13 mouse cellular contexts compared by ENCODE assay signal in genomic region chr10:58231088-58231487, GRCm38 (mm10). TPM values are rescaled to one million over a fixed set of nuclear protein-coding genes. Genes with fewer than 3 reads are reported as not detected.
DNase-seq lines count a peak whose midpoint lies in the region; ATAC-seq and TF ChIP-seq lines count a peak whose summit lies in the region.
"Not testable (repeated sequence)": the region's sequence is repeated elsewhere in the genome, so short reads cannot be mapped to it uniquely, and the experiment has no call there.
"Had no signal": no experiment of that assay in that cellular context is flagged by ENCODE, and none has a peak within 500 bp of the region (broad histone marks: within the 10 kb centered on the region; RNA-seq: fewer than 3 reads in every experiment).

No protein-coding gene starts in this region.

- H3K27ac ChIP-seq in embryonic facial prominence, embryonic 11.5 days (replicated peaks; ENCODE audit: low read depth, low read length); kidney, postnatal 0 days; midbrain, postnatal 0 days (ENCODE audit: low read depth, low read length); stomach, embryonic 15.5 days: not testable (repeated sequence)

- H3K4me3 ChIP-seq in embryonic facial prominence, embryonic 11.5 days (ENCODE audit: low read depth, low read length); kidney, postnatal 0 days (replicated peaks; ENCODE audit: low read depth, low read length); lung, adult 2 months (replicated peaks; ENCODE audit: extremely low read depth, low read depth, low read length); midbrain, postnatal 0 days (ENCODE audit: low read depth, low read length); stomach, embryonic 15.5 days (replicated peaks): not testable (repeated sequence)

- not testable (repeated sequence) for H3K9ac ChIP-seq in embryonic facial prominence, embryonic 11.5 days (replicated peaks; ENCODE audit: low read length); kidney, postnatal 0 days (ENCODE audit: low read depth, low read length); midbrain, postnatal 0 days (replicated peaks; ENCODE audit: low read length, poor library complexity, severe bottlenecking); stomach, embryonic 15.5 days

- not testable (repeated sequence) for TF ChIP-seq CTCF in kidney, postnatal 0 days (IDR thresholded peaks at IDR 0.05; ENCODE audit: low read depth); lung, adult 2 months (IDR thresholded peaks at IDR 0.05; ENCODE audit: insufficient read depth, low read length); midbrain, postnatal 0 days (IDR thresholded peaks at IDR 0.05)

- H3K4me1 ChIP-seq in embryonic facial prominence, embryonic 11.5 days (ENCODE audit: control insufficient read depth, insufficient read depth, low read length); kidney, postnatal 0 days (replicated peaks; ENCODE audit: insufficient read depth, low read length); lung, adult 2 months (ENCODE audit: control insufficient read depth, insufficient read depth, low read length); midbrain, postnatal 0 days (ENCODE audit: insufficient read depth, low read length); stomach, embryonic 15.5 days: not testable (repeated sequence)

- peak; percentile 27 for DNase-seq in CD4-positive helper T cell, adult 2 months (ENCODE audit: low read depth, low spot score)
- DNase-seq in embryonic facial prominence, embryonic 11.5 days (ENCODE audit: low spot score); kidney, postnatal 0 days (ENCODE audit: low spot score); midbrain, postnatal 0 days (ENCODE audit: low spot score): not testable (repeated sequence)
- peak; percentile 54 for DNase-seq in gastrocnemius, postnatal 10 days
- peak; percentile 60 for DNase-seq in heart, postnatal 4 days
- peak; percentile 32 for DNase-seq in lung, adult 2 months

- not testable (repeated sequence) for H3K27me3 ChIP-seq in embryonic facial prominence, embryonic 11.5 days (ENCODE audit: control insufficient read depth, insufficient read depth, low read length); kidney, postnatal 0 days (ENCODE audit: insufficient read depth, low read length); midbrain, postnatal 0 days (ENCODE audit: insufficient read depth, low read length); stomach, embryonic 15.5 days (replicated peaks)

- not testable (repeated sequence) for H3K4me2 ChIP-seq in embryonic facial prominence, embryonic 11.5 days (ENCODE audit: low read depth, low read length); kidney, postnatal 0 days (ENCODE audit: low read length); midbrain, postnatal 0 days (ENCODE audit: low read depth, low read length, poor library complexity, severe bottlenecking); stomach, embryonic 15.5 days

- WGBS in embryonic facial prominence, embryonic 11.5 days: 86% methylated on average over 4 of the region's 7 CpGs
- WGBS in kidney, postnatal 0 days: 89% methylated on average over 4 of the region's 7 CpGs
- 82% methylated on average over 5 of the region's 7 CpGs for WGBS in lung, adult 2 months
- WGBS in midbrain, postnatal 0 days: 81% methylated on average over 5 of the region's 7 CpGs
- 84% methylated on average over 5 of the region's 7 CpGs for WGBS in stomach, embryonic 15.5 days

- peaks cover 12% of the 10 kb centered on the region for H3K9me3 ChIP-seq in embryonic facial prominence, embryonic 11.5 days (replicated peaks; ENCODE audit: control insufficient read depth, low read length)
- H3K9me3 ChIP-seq in kidney, postnatal 0 days (replicated peaks; ENCODE audit: low read length); stomach, embryonic 15.5 days: not testable (repeated sequence)
- peaks cover 19% of the 10 kb centered on the region for H3K9me3 ChIP-seq in midbrain, postnatal 0 days (ENCODE audit: low read length)

- H3K36me3 ChIP-seq in embryonic facial prominence, embryonic 11.5 days (replicated peaks; ENCODE audit: control insufficient read depth, insufficient read depth, low read depth, low read length); kidney, postnatal 0 days (ENCODE audit: insufficient read depth, low read length); midbrain, postnatal 0 days (ENCODE audit: insufficient read depth, low read length); stomach, embryonic 15.5 days: not testable (repeated sequence)

- ATAC-seq in embryonic facial prominence, embryonic 11.5 days (replicated peaks; ENCODE audit: insufficient number of reproducible peaks, low FRiP score, low TSS enrichment, low read depth): peak; percentile 54; the same call in 1 of the 2 replicates
- peak; percentile 57 for ATAC-seq in kidney, postnatal 0 days (replicated peaks; ENCODE audit: low FRiP score, low read depth)
- peak; percentile 32 for ATAC-seq in midbrain, postnatal 0 days (ENCODE audit: low FRiP score)
- peak; percentile 37 for ATAC-seq in stomach, embryonic 15.5 days (ENCODE audit: insufficient read depth, low FRiP score, low read depth)

- TF ChIP-seq POLR2A in lung, adult 2 months (IDR thresholded peaks at IDR 0.05; ENCODE audit: borderline replicate concordance, extremely low read depth, low read depth, low read length): not testable (repeated sequence)

RNA-seq across cellular contexts. Expression of gene Duxf3, which starts 1.4 kb away (rescaled TPM):
- not detected in 2 replicates for polyA plus RNA-seq in embryonic facial prominence, embryonic 11.5 days (2014; fragmentation: Nextera tagmentation; extraction: Ambion mirVana)
- total RNA-seq in gastrocnemius, postnatal 10 days (2021): not detected
- total RNA-seq in heart, postnatal 4 days (2021): not detected
- polyA plus RNA-seq in kidney, postnatal 0 days (2015; fragmentation: Nextera tagmentation; extraction: Ambion mirVana): not detected in 2 replicates
- not detected in 2 replicates for polyA plus RNA-seq in lung, adult 2 months (2012; rRNA removed)
- total RNA-seq in midbrain, postnatal 0 days (2014; rRNA removed): not detected in 2 replicates
- polyA plus RNA-seq in midbrain, postnatal 0 days (2015; fragmentation: Nextera tagmentation; extraction: Ambion mirVana): not detected in 2 replicates
- polyA plus RNA-seq in stomach, embryonic 15.5 days (2015; fragmentation: Nextera tagmentation; extraction: Ambion mirVana): not detected in 2 replicates
- total RNA-seq: layer of hippocampus, postnatal 25 days had no signal
- polyA plus RNA-seq: Patski; spleen, adult 2 months had no signal

RNA-seq across cellular contexts. Expression of gene Gm4981, which starts 5.4 kb away (rescaled TPM):
- not detected in 2 replicates for polyA plus RNA-seq in embryonic facial prominence, embryonic 11.5 days (2014; fragmentation: Nextera tagmentation; extraction: Ambion mirVana)
- total RNA-seq in gastrocnemius, postnatal 10 days (2021): not detected
- total RNA-seq in heart, postnatal 4 days (2021): not detected
- polyA plus RNA-seq in kidney, postnatal 0 days (2015; fragmentation: Nextera tagmentation; extraction: Ambion mirVana): not detected in 2 replicates
- polyA plus RNA-seq in lung, adult 2 months (2012; rRNA removed): 0.06 TPM in 1 of 2 replicates, not detected in the other
- 0.22 TPM in 1 of 2 replicates, not detected in the other for total RNA-seq in midbrain, postnatal 0 days (2014; rRNA removed)
- polyA plus RNA-seq in midbrain, postnatal 0 days (2015; fragmentation: Nextera tagmentation; extraction: Ambion mirVana): not detected in 2 replicates
- not detected in 2 replicates for polyA plus RNA-seq in stomach, embryonic 15.5 days (2015; fragmentation: Nextera tagmentation; extraction: Ambion mirVana)
- total RNA-seq: layer of hippocampus, postnatal 25 days had no signal
- polyA plus RNA-seq: Patski; spleen, adult 2 months had no signal

RNA-seq across cellular contexts. Expression of gene AW822073, which starts 6.4 kb away (rescaled TPM):
- not detected in 2 replicates for polyA plus RNA-seq in embryonic facial prominence, embryonic 11.5 days (2014; fragmentation: Nextera tagmentation; extraction: Ambion mirVana)
- not detected for total RNA-seq in gastrocnemius, postnatal 10 days (2021)
- total RNA-seq in heart, postnatal 4 days (2021): not detected
- polyA plus RNA-seq in kidney, postnatal 0 days (2015; fragmentation: Nextera tagmentation; extraction: Ambion mirVana): not detected in 2 replicates
- polyA plus RNA-seq in lung, adult 2 months (2012; rRNA removed): not detected in 2 replicates
- not detected in 2 replicates for total RNA-seq in midbrain, postnatal 0 days (2014; rRNA removed)
- not detected in 2 replicates for polyA plus RNA-seq in midbrain, postnatal 0 days (2015; fragmentation: Nextera tagmentation; extraction: Ambion mirVana)
- not detected in 2 replicates for polyA plus RNA-seq in stomach, embryonic 15.5 days (2015; fragmentation: Nextera tagmentation; extraction: Ambion mirVana)
- total RNA-seq: layer of hippocampus, postnatal 25 days; neutrophil, adult 5-6 weeks had no signal
- polyA plus RNA-seq: cortical plate, adult 2 months; Patski; spleen, adult 2 months had no signal

RNA-seq across cellular contexts. Expression of gene Gcc2, which starts 24.2 kb away (rescaled TPM):
- polyA plus RNA-seq in embryonic facial prominence, embryonic 11.5 days (2014; fragmentation: Nextera tagmentation; extraction: Ambion mirVana): 45.9 and 47.2 TPM in 2 replicates
- 10 to 100 TPM; 14.8 to 16.9 TPM for total RNA-seq in gastrocnemius, postnatal 10 days (2021)
- 10 to 100 TPM; 24.6 to 29.2 TPM for total RNA-seq in heart, postnatal 4 days (2021)
- polyA plus RNA-seq in kidney, postnatal 0 days (2015; fragmentation: Nextera tagmentation; extraction: Ambion mirVana): 71.6 and 75.8 TPM in 2 replicates
- polyA plus RNA-seq in lung, adult 2 months (2012; rRNA removed): 11.2 and 20.8 TPM in 2 replicates
- 41.1 and 41.3 TPM in 2 replicates for total RNA-seq in midbrain, postnatal 0 days (2014; rRNA removed)
- 89.9 and 121 TPM in 2 replicates for polyA plus RNA-seq in midbrain, postnatal 0 days (2015; fragmentation: Nextera tagmentation; extraction: Ambion mirVana)
- 73.4 and 75.5 TPM in 2 replicates for polyA plus RNA-seq in stomach, embryonic 15.5 days (2015; fragmentation: Nextera tagmentation; extraction: Ambion mirVana)
